Mouse (Mus musculus) heart, embryonic 15.5 days (tissue): ENCODE results near the gene Ighmbp2. TPM values are rescaled to one million over a fixed set of nuclear protein-coding genes. Genes with fewer than 3 reads are reported as not detected.

Experiments used
- ATAC-seq: fragments of 200-750 bp; cut with Nextera tagmentation; replicated peaks from 2 replicates; pipeline ENCODE4 v1.8.0; 2017; ENCODE audit warnings: low read depth, moderate TSS enrichment; ENCODE audit not compliant: insufficient number of reproducible peaks, insufficient read depth, low FRiP score
- H3K27ac ChIP-seq: fragments of 300-500 bp; sonication (generic); 2 replicates; pipeline ENCODE4 v1.5.1; 2015; ENCODE audit warnings: mild to moderate bottlenecking, inconsistent platforms
- H3K27me3 ChIP-seq: fragments of 300-500 bp; sonication (generic); 2 replicates; pipeline ENCODE4 v1.6.1; 2015; ENCODE audit warnings: inconsistent platforms
- H3K36me3 ChIP-seq: fragments of 300-500 bp; sonication (generic); 2 replicates; pipeline ENCODE4 v1.6.1; 2015; ENCODE audit warnings: mild to moderate bottlenecking, inconsistent platforms
- H3K4me1 ChIP-seq: fragments of 300-500 bp; sonication (generic); replicated peaks from 2 replicates; pipeline ENCODE4 v1.6.1; 2015; ENCODE audit warnings: inconsistent platforms
- H3K4me2 ChIP-seq: fragments of 300-500 bp; sonication (generic); 2 replicates; pipeline ENCODE4 v1.6.1; 2015; ENCODE audit warnings: inconsistent platforms, mild to moderate bottlenecking, moderate library complexity
- H3K4me3 ChIP-seq: fragments of 300-500 bp; sonication (generic); 2 replicates; pipeline ENCODE4 v1.5.1; 2015; ENCODE audit warnings: mild to moderate bottlenecking, inconsistent platforms
- H3K9ac ChIP-seq: fragments of 300-500 bp; sonication (generic); 2 replicates; pipeline ENCODE4 v1.6.1; 2015; ENCODE audit warnings: mild to moderate bottlenecking, inconsistent platforms
- H3K9me3 ChIP-seq: fragments of 300-500 bp; sonication (generic); replicated peaks from 2 replicates; pipeline ENCODE4 v1.6.1; 2016; ENCODE audit warnings: inconsistent platforms
- WGBS: fragments of 180-500 bp; shearing (Covaris S2); methylation state at CpG from one replicate; pipeline ENCODE4 v1.1.7; 2015; ENCODE audit warnings: mixed read lengths; 5-methylcytosine and 5-hydroxymethylcytosine counted together
- polyA plus RNA-seq: library from polyadenylated mRNA; unstranded; fragments of >200 nt; fragmentation: Nextera tagmentation; extraction: Ambion mirVana; gene quantifications from 2 replicates; pipeline ENCODE4 v1.2.1, GENCODE M21; 2015

Ighmbp2 gene
- polyA plus RNA-seq, 1 experiment from 2014 or later = 5.3 TPM

DNA sequence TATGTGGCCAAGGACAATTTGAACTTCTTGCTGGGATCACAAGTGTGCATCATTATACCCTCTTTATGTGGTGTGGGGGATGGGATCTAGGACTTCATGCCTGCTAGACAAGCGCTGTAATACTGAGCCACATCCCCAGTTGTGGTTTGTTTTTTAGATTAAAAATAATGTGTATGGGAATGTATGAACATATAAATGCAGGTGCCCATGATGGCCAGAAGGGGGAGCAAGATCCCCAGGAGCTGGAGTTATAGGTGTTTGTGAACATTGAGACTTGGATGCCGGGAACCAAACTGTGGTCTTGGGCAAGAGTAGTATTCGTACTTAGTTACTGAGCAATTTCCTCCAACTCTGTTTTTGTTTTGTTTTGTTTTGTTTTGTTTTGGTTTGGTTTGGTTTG is 38.0 kb upstream of the Ighmbp2 start:
- WGBS = 78% methylated on average over 3 of the region's 3 CpGs
- no peaks in the 10 kb centered on the region for H3K27me3 ChIP-seq
- no peaks in the 10 kb centered on the region for H3K36me3 ChIP-seq
- no peak overlapping the region for H3K4me2 ChIP-seq
- H3K4me1 ChIP-seq = peaks cover 22% of the 10 kb centered on the region
- ATAC-seq = no peak
- no peaks in the 10 kb centered on the region for H3K9me3 ChIP-seq
- no peak overlapping the region for H3K27ac ChIP-seq
- H3K4me3 ChIP-seq = no peak overlapping the region
- no peak overlapping the region for H3K9ac ChIP-seq

DNA sequence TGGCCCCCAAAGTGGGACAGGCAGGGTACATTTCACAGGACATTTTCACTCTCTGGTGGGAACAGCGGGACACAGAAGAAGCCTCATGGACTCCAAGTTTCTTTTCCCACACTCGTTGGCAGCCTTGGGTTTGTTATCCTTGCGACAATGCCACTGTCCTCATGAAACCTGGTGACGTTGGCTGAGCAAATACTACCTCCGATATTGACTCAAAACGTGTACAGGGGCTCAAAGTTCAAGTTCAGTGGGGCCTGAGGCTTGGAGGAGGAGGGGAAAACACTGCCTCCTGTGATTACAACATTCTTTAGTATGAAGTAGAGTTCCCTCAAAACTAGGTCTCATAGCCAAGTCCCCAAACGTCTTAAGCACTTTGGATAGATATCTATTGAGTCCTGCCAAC is 37.3 kb upstream of the Ighmbp2 start:
- H3K27me3 ChIP-seq = no peaks in the 10 kb centered on the region

DNA sequence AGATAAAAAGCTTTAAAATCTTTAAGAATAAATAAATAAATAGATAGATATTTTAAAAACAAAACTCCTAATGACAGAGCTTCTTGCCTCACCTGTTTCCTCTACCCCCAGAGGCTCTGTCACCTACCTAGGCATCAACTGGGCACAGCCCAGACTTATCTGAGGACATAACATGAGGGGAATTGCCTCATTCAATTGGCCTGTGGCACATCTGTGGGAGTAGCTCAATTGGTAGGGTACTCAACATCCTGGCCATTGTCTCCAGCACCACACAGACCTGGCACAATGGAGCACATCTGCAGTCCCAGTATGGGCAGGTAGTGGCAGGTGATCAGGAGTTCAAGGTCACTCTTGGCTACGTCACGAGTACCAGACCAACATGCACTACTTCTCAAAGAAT is 36.5 kb upstream of the Ighmbp2 start:
- Histone ChIP-seq H3K9me3 (no peaks in the 10 kb centered on the region), H3K36me3 (no peaks in the 10 kb centered on the region), H3K9ac (no peak overlapping the region), H3K4me3 (no peak overlapping the region), H3K4me1 (peaks cover 18% of the 10 kb centered on the region), H3K4me2 (no peak overlapping the region), H3K27me3 (no peaks in the 10 kb centered on the region), H3K27ac (no peak overlapping the region)
- WGBS = 87% methylated on average over 2 of the region's 2 CpGs
- no peak for ATAC-seq

More for the DNA sequence above, 37.3 kb upstream of the Ighmbp2 start:
- no peak overlapping the region for H3K4me2 ChIP-seq
- H3K9me3 ChIP-seq = no peaks in the 10 kb centered on the region
- no peak overlapping the region for H3K27ac ChIP-seq
- H3K36me3 ChIP-seq = no peaks in the 10 kb centered on the region
- H3K9ac ChIP-seq = no peak overlapping the region
- 75% methylated on average over 7 of the region's 7 CpGs for WGBS
- H3K4me3 ChIP-seq = no peak overlapping the region
- ATAC-seq = no peak
- peaks cover 21% of the 10 kb centered on the region for H3K4me1 ChIP-seq

DNA sequence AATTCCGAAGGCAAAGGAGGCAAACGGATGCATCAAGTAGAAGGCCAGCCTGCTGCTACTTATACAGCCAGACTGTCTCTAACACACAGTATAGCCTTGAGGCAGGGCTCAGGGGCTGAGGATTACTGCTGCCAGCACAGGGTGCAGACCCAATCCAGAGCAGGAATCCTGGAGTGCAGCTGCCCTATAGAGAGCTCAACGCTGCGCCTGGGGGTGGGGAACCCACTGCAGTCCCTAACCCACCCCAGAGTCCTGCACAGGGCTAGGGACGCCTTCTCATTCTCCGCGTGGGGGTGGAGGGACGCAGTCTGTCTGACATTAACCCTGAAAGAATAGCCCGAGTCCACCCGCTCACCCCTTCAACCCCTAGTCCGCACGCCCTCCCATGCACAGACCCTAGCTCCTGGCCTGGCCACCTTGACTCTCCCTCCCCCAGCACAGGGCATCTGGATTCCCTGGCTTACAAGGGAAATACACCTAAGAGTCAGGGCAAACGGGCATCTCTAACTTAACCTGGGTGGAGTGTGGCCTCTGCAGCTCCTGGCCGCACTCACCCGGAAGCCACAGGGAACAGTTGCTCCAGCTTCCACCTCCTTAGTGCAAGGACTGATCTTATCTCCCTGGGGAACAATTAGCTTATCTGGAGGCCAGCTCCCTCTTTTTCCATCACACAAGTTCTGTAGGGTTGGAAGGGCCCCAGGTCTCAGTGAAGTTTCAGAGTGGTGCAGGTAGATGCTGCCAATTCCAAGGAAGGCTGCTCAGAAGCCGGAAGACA is 24.5 kb upstream of the Ighmbp2 start:
- H3K4me2 ChIP-seq = no peak overlapping the region
- 0 out of 2 replicates have a peak overlapping the region, but pooled peaks have one; percentile 12 for H3K9ac ChIP-seq
- H3K27me3 ChIP-seq = 0 out of 2 replicates have a peak, but pooled peaks cover 9% of the 10 kb centered on the region
- no peak overlapping the region for H3K27ac ChIP-seq
- no peaks in the 10 kb centered on the region for H3K9me3 ChIP-seq
- H3K36me3 ChIP-seq = no peaks in the 10 kb centered on the region
- H3K4me3 ChIP-seq = no peak overlapping the region
- H3K4me1 ChIP-seq = no peaks in the 10 kb centered on the region
- 45% methylated on average over 16 of the region's 16 CpGs for WGBS
- no peak for ATAC-seq

DNA sequence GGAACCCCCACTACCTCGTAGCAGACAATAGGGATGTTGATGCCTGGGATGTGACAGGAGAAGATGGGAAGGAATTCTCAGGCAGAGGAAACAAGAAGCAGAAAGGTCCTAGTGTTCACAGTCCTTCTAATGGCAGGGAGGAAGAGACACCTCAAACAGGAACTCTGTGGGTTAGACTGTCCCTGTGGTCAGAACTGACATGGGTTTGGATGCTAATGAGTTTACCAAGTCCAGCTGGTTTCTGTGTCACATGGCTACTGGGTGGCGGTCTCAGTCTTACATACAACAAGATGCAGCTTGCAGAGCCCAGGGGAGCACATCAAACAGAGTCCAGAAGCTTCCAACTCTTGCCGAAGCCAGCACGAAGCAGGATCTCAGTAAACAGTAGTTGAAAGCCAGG is 21.2 kb upstream of the Ighmbp2 start:
- Histone ChIP-seq H3K27me3 (0 out of 2 replicates have a peak, but pooled peaks cover 6% of the 10 kb centered on the region), H3K36me3 (no peaks in the 10 kb centered on the region)
- 62% methylated on average over 4 of the region's 4 CpGs for WGBS

DNA sequence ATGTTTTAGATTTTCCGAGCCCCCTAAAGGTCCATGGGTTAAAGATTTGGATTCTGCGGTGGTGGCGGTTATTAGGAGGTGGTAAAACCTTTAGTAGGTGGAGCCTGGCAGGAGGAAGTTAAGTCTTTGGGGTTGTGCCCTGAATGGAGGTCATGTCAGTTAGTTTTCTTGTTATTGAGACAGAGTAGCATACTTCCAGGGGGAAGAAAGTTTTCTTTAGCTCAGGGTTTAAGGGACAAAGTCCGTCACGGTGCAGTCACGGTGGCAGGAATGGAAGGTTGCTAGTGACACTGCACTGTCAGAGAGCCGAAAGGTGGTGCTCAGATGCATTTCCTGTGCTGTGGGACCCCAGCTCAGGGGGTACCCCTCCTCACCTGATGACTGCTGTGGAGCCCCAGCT is 15.0 kb upstream of the Ighmbp2 start:
- no peak overlapping the region for H3K4me2 ChIP-seq
- H3K36me3 ChIP-seq = 0 out of 2 replicates have a peak, but pooled peaks cover 4% of the 10 kb centered on the region
- no peaks in the 10 kb centered on the region for H3K9me3 ChIP-seq
- no peaks in the 10 kb centered on the region for H3K4me1 ChIP-seq
- ATAC-seq = no peak
- no peak overlapping the region for H3K27ac ChIP-seq
- no peak overlapping the region for H3K4me3 ChIP-seq
- H3K27me3 ChIP-seq = no peaks in the 10 kb centered on the region
- WGBS = 79% methylated on average over 7 of the region's 7 CpGs
- no peak overlapping the region for H3K9ac ChIP-seq

More for the DNA sequence above, 21.2 kb upstream of the Ighmbp2 start:
- Histone ChIP-seq H3K4me2 (no peak overlapping the region), H3K9ac (no peak overlapping the region), H3K4me3 (no peak overlapping the region), H3K27ac (no peak overlapping the region), H3K9me3 (no peaks in the 10 kb centered on the region), H3K4me1 (no peaks in the 10 kb centered on the region)
- ATAC-seq = no peak

DNA sequence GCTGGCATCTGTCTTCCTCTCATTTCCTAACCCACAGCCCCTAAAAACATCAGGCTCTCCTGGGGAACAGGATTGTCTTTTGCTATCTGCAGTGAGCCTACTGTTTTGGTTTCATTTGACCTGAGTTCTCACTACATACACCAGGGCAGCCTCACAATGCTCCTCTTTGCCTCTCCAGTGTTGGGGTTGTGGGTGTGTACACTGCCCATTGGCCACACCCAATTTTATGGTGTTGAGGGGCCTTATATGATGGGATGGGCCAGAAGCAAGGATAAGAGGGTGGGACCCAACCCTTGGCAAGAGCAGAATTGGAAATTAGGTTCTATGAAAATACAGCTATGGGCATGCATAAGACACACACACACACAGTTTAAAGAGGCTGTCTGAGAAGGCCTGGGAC is 14.2 kb upstream of the Ighmbp2 start:
- no peak overlapping the region for H3K4me2 ChIP-seq
- 0 out of 2 replicates have a peak, but pooled peaks cover 4% of the 10 kb centered on the region for H3K36me3 ChIP-seq
- H3K27ac ChIP-seq = no peak overlapping the region
- H3K9ac ChIP-seq = no peak overlapping the region
- H3K9me3 ChIP-seq = no peaks in the 10 kb centered on the region
- no peak for ATAC-seq
- no peaks in the 10 kb centered on the region for H3K27me3 ChIP-seq
- H3K4me3 ChIP-seq = no peak overlapping the region
- H3K4me1 ChIP-seq = no peaks in the 10 kb centered on the region

DNA sequence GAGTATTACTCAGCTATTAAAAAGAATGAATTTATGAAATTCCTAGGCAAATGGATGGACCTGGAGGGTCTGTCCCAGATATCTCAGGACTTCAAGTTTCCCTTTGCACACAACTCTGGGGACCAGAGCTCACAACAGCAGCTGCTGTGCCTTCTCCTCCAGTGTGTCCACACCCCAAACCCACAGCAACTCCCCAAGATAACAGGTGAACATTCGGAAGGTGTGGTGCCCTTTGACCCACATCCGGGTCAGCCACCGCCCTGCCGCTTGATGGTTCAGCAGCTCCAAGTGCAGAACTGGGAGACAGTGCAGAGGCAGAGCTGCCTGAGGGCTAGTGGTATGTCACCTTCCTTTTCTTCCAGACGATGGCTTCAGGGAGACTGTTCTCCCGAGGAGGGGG is 12.4 kb upstream of the Ighmbp2 start:
- Histone ChIP-seq H3K4me1 (no peaks in the 10 kb centered on the region), H3K9me3 (no peaks in the 10 kb centered on the region), H3K27me3 (no peaks in the 10 kb centered on the region), H3K36me3 (peaks cover 18% of the 10 kb centered on the region), H3K4me3 (no peak overlapping the region), H3K27ac (no peak overlapping the region), H3K4me2 (no peak overlapping the region), H3K9ac (no peak overlapping the region)
- WGBS = 82% methylated on average over 6 of the region's 6 CpGs
- no peak for ATAC-seq

DNA sequence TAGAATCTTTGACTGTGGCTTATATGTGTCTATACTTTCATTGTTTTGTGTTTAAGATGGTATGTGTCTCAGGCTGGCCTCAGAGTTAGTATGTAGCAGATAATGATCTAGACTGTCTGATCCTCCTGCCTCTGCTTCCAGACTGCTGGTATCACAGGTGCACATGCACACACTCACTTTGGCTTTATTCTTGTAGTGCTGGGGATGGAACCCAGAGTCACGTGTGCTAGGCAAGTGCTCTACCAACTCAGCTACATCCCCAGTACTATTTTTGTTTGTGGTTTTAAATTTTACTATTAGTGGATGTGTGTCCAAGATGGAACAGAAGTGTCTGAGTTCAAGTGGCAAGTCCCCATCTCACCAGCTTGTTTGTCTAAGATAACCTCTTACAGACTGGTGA is 10.2 kb upstream of the Ighmbp2 start:
- Histone ChIP-seq H3K9me3 (no peaks in the 10 kb centered on the region), H3K4me2 (no peak overlapping the region), H3K27ac (no peak overlapping the region), H3K9ac (no peak overlapping the region), H3K27me3 (no peaks in the 10 kb centered on the region), H3K4me1 (no peaks in the 10 kb centered on the region), H3K4me3 (no peak overlapping the region), H3K36me3 (peaks cover 39% of the 10 kb centered on the region)
- ATAC-seq = no peak
- 85% methylated on average over 1 of the region's 1 CpGs for WGBS

DNA sequence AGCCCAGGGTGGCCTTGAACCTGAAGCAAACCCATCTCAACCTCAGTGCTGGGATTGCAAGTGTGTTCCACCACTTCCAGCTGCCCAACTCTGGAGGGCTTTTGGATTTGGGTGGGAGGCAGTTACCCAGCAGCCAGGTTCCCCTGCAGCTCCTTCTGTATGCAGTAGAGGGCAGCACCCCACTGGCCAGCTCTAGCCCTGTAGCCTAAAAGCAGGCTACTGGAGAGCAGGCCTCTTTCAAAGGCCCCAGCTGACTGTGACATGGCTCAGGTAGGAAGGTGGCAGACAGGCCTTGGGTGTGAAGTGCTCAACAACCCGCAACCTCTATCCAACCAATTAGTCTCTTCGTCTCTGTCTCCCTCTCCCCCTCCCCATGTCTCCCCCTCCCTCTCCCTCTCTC is 9.2 kb upstream of the Ighmbp2 start:
- H3K4me3 ChIP-seq = no peak overlapping the region
- H3K9ac ChIP-seq = no peak overlapping the region
- H3K36me3 ChIP-seq = peaks cover 47% of the 10 kb centered on the region
- WGBS = 86% methylated on average over 2 of the region's 2 CpGs
- ATAC-seq = 0 out of 2 replicates have a peak, but pooled peaks have one; percentile 43
- H3K9me3 ChIP-seq = no peaks in the 10 kb centered on the region
- no peaks in the 10 kb centered on the region for H3K4me1 ChIP-seq
- no peaks in the 10 kb centered on the region for H3K27me3 ChIP-seq
- H3K4me2 ChIP-seq = no peak overlapping the region
- H3K27ac ChIP-seq = no peak overlapping the region

DNA sequence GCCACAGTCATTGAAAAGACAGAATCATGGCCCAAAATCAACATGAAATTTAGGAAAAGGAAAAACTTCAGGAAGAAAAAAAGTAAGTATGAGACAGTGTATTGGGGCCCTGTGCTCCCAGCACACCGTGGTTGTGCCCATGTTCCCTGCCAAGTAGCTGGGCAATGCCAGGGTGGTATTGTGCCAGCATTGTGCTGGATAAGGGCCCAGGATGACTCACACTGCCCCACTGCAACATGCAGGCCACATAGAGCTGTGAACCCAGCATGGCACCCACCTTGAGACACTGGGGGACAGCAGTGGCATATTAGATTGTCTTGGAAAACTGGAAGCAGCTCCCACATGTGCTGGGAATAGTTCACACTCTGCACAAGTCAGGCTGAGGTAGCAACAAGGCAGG is 6.2 kb upstream of the Ighmbp2 start:
- ATAC-seq = no peak
- peaks cover 58% of the 10 kb centered on the region for H3K36me3 ChIP-seq

DNA sequence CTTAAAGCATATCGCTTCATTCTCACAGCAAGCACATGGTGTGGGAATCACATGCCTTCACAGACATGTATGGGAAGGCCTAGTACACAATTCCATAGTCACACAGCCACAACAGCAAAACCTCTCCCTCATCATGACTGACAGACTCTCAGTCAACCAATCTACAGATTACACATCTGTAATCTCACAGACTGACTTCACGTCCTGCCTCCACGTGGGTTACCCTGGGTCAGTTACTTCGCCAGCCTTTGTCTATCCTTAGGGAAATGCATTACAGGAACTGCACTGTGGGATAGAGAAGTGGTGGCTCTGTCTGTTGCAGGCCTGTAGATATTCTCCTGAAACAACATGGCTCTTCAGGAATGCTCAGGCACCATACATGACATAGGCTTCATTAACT is 931 bp downstream of the Ighmbp2 start:
- Histone ChIP-seq H3K27me3 (no peaks in the 10 kb centered on the region), H3K9ac (peak overlapping the region; percentile 77; the same call in 1 of the 2 replicates), H3K36me3 (peaks cover 19% of the 10 kb centered on the region), H3K4me1 (peaks cover 10% of the 10 kb centered on the region), H3K4me2 (peak overlapping the region; percentile 76), H3K27ac (no peak overlapping the region), H3K4me3 (peak overlapping the region; percentile 77), H3K9me3 (no peaks in the 10 kb centered on the region)
- WGBS = 62% methylated on average over 4 of the region's 4 CpGs
- no peak for ATAC-seq

More for the DNA sequence above, 6.2 kb upstream of the Ighmbp2 start:
- Histone ChIP-seq H3K27me3 (no peaks in the 10 kb centered on the region), H3K4me3 (no peak overlapping the region), H3K9me3 (no peaks in the 10 kb centered on the region), H3K4me1 (no peaks in the 10 kb centered on the region), H3K9ac (no peak overlapping the region), H3K4me2 (no peak overlapping the region), H3K27ac (no peak overlapping the region)
- WGBS = 85% methylated on average over 1 of the region's 1 CpGs
